Mouse (Mus musculus): ENCODE results near the gene Fam173a. TPM values are rescaled to one million over a fixed set of nuclear protein-coding genes. Genes with fewer than 3 reads are reported as not detected.

Fam173a gene
- polyA plus RNA-seq, 1 experiment from 2014 or later, result 92.6 TPM

- no peaks in the 10 kb centered on the region; the same call in 1 of the 2 replicates for H3K27me3 ChIP-seq (replicated peaks)
Observed at GRCm38 (mm10) chr17:25791320-25791842, 1.3 kb downstream of the Fam173a start.

GRCm38 (mm10) chr17:25786781-25787504 is 5.8 kb downstream of the Fam173a start:
- no peak overlapping the region for H3K27ac ChIP-seq
- WGBS, result 93% methylated on average over 9 of the region's 9 CpGs
- no peak overlapping the region for H3K4me2 ChIP-seq
- peaks cover 37% of the 10 kb centered on the region for H3K4me1 ChIP-seq
- no peaks in the 10 kb centered on the region for H3K27me3 ChIP-seq (replicated peaks)
- no peaks in the 10 kb centered on the region for H3K9me3 ChIP-seq
- no peak for ATAC-seq (replicated peaks)
- H3K9ac ChIP-seq, result no peak overlapping the region
- peaks cover 24% of the 10 kb centered on the region; the same call in 1 of the 2 replicates for H3K36me3 ChIP-seq (replicated peaks)
- H3K4me3 ChIP-seq, result no peak overlapping the region

More at GRCm38 (mm10) chr17:25791320-25791842, 1.3 kb downstream of the Fam173a start:
- Histone ChIP-seq H3K4me3 (peak overlapping the region; percentile 61), H3K4me2 (peak overlapping the region; percentile 95), H3K9me3 (no peaks in the 10 kb centered on the region), H3K4me1 (peaks cover 44% of the 10 kb centered on the region), H3K36me3 (replicated peaks) (peaks cover 11% of the 10 kb centered on the region; the same call in 1 of the 2 replicates), H3K9ac (peak overlapping the region; percentile 83), H3K27ac (peak overlapping the region; percentile 95)
- ATAC-seq (replicated peaks), result no peak; the same call in 1 of the 2 replicates
- WGBS, result 28% methylated on average over 19 of the region's 19 CpGs

DNA sequence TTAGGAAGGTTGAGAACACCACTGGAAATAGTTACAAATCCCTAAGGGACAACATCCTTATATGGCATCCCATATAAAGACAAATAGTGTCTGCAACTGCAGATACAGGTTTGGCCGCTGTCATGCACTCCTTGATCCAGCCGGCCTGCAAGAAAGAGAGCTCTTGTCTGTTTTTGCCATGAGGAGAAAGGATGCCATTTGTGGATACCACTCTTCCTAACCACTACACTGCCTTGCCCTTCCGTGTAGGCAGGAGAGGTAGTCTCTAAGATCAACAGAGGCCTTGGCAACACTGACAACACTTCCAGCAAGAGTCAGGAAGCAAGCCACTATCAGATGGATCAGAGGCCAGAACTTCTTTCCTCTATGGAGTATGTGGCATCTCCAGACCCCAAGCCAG is 6.4 kb downstream of the Fam173a start, which contains the start of gene Ccdc78:
TSS of gene Ccdc78 (plus strand) at position 301 of the 400 bp plus-strand sequence.
- WGBS, result 90% methylated on average over 3 of the region's 3 CpGs

DNA sequence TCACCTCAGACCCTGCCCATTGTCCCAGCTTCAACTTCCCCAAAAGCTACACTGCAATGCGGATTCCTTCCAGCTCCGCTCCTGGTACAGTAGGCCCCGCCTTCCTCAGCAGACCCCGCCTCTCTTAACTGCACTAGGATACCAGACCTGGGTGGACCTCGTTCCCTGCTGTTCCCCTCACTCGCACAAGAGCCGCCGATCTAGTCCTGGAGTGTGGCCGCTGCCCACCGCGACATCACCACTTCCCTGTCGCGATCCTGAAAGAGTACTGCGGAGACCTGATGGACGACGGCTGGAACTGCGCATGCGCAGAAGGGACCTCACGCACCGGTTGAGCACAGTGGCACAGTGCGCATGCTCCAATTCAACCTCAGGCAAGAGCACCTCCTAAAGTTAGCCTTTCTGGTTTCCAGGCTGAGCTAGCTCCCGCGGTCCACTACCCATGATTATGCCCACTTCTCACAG is 7.4 kb downstream of the Fam173a start, which contains the start of gene Haghl:
TSS of gene Haghl (minus strand) at position 393 of the 465 bp plus-strand sequence.
- Histone ChIP-seq H3K4me2 (peak within 1 kb of the TSS; percentile 83), H3K4me1 (peaks cover 24% of the 10 kb centered on the region), H3K27me3 (replicated peaks) (no peaks in the 10 kb centered on the region), H3K36me3 (replicated peaks) (peaks cover 25% of the 10 kb centered on the region; the same call in 1 of the 2 replicates), H3K9ac (peak within 1 kb of the TSS; percentile 71), H3K27ac (peak within 1 kb of the TSS; percentile 89), H3K4me3 (peak within 1 kb of the TSS; percentile 74), H3K9me3 (no peaks in the 10 kb centered on the region)
- WGBS, result under 1% methylated on average over 23 of the region's 23 CpGs
- ATAC-seq (replicated peaks), result peak; percentile 82

More for the DNA sequence above, 6.4 kb downstream of the Fam173a start, which contains the start of gene Ccdc78:
- Histone ChIP-seq H3K9me3 (no peaks in the 10 kb centered on the region), H3K27me3 (replicated peaks) (no peaks in the 10 kb centered on the region), H3K9ac (peak within 1 kb of the TSS; percentile 71), H3K4me3 (peak within 1 kb of the TSS; percentile 74), H3K36me3 (replicated peaks) (peaks cover 25% of the 10 kb centered on the region; the same call in 1 of the 2 replicates), H3K4me2 (peak within 1 kb of the TSS; percentile 83), H3K4me1 (peaks cover 33% of the 10 kb centered on the region), H3K27ac (peak within 1 kb of the TSS; percentile 89)
- ATAC-seq (replicated peaks), result no peak

DNA sequence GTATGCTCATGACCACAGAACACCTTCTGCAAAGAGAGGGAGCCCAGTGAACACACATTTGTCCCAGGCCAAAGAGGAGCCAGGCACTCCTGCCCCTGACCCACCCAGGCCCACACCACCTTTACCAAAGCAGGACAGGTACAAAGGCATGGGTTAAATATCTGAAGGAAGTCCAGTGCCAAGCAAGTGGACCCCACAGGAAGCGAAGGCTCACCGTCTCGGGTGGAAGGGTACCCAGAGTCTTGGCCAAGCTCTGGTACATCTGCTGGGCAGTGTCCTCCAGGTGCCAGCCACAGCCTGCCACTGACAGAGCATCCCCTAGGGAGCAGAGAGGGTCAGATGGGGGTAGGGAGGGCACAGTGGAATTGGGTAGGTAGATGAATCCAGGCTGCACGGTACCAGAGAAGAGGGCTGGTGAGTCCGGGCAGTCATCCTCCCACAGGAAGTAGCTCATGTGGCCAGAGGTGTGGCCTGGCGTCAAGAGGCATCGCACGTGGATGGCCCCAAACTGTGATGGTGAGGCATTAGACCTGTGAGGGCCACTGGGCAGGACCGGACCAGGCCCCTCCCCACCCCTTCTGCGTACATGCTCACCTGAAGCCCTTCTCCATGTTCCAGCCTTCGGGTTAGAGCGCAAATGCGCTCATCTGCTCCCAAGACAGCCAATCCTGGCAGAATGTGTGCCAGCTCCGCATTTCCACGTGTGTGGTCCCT is 8.7 kb downstream of the Fam173a start:
- H3K27ac ChIP-seq, result no peak overlapping the region
- peak overlapping the region; percentile 74 for H3K4me3 ChIP-seq
- 80% methylated on average over 15 of the region's 15 CpGs for WGBS
- peaks cover 24% of the 10 kb centered on the region for H3K4me1 ChIP-seq
- peak overlapping the region; percentile 83 for H3K4me2 ChIP-seq
- H3K9me3 ChIP-seq, result no peaks in the 10 kb centered on the region
- H3K9ac ChIP-seq, result peak overlapping the region; percentile 71
- H3K36me3 ChIP-seq (replicated peaks), result peaks cover 20% of the 10 kb centered on the region; the same call in 1 of the 2 replicates
- no peaks in the 10 kb centered on the region for H3K27me3 ChIP-seq (replicated peaks)
- 0 out of 2 replicates have a peak, but pooled peaks have one; percentile 6 for ATAC-seq (replicated peaks)

GRCm38 (mm10) chr17:25783086-25783485 is 9.6 kb downstream of the Fam173a start:
- 78% methylated on average over 7 of the region's 7 CpGs for WGBS
- Histone ChIP-seq H3K4me3 (no peak overlapping the region), H3K9ac (no peak overlapping the region), H3K9me3 (no peaks in the 10 kb centered on the region), H3K27ac (no peak overlapping the region), H3K36me3 (replicated peaks) (peaks cover 19% of the 10 kb centered on the region; the same call in 1 of the 2 replicates), H3K4me1 (peaks cover 24% of the 10 kb centered on the region), H3K4me2 (no peak overlapping the region), H3K27me3 (replicated peaks) (no peaks in the 10 kb centered on the region)
- ATAC-seq (replicated peaks), result no peak

- H3K36me3 ChIP-seq (replicated peaks), result peaks cover 14% of the 10 kb centered on the region; the same call in 1 of the 2 replicates
- ATAC-seq (replicated peaks), result no peak
Observed at GRCm38 (mm10) chr17:25781339-25781738, 11.4 kb downstream of the Fam173a start.

DNA sequence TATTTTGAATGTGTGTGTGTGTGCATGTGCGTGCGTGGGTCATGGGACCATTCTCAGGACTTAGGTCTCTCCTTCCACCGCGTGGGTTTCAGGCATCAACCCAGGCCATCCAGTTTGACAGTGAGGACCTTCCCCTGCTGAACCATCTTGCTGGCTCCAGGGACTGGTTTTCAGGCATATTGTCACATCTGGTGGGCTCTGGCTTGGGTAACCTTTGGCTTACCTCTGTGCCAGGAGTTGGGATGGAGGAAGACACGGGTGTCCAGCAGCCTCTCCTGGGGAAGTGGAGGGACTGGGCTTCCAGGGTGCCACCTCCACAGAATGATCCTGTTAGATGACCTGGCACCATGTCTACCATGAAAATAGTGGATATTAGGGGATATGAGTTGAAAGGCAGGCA is 14.8 kb downstream of the Fam173a start:
- Histone ChIP-seq H3K4me3 (no peak overlapping the region), H3K27ac (no peak overlapping the region), H3K9ac (no peak overlapping the region), H3K36me3 (replicated peaks) (peaks cover 11% of the 10 kb centered on the region; the same call in 1 of the 2 replicates), H3K27me3 (replicated peaks) (no peaks in the 10 kb centered on the region), H3K9me3 (no peaks in the 10 kb centered on the region), H3K4me2 (no peak overlapping the region), H3K4me1 (peaks cover 12% of the 10 kb centered on the region)
- 92% methylated on average over 5 of the region's 5 CpGs for WGBS
- no peak for ATAC-seq (replicated peaks)

More at GRCm38 (mm10) chr17:25781339-25781738, 11.4 kb downstream of the Fam173a start:
- Histone ChIP-seq H3K4me3 (no peak overlapping the region), H3K9me3 (no peaks in the 10 kb centered on the region), H3K27ac (no peak overlapping the region), H3K27me3 (replicated peaks) (no peaks in the 10 kb centered on the region), H3K9ac (no peak overlapping the region), H3K4me1 (peaks cover 24% of the 10 kb centered on the region), H3K4me2 (no peak overlapping the region)
- WGBS, result 83% methylated on average over 6 of the region's 6 CpGs

- H3K27ac ChIP-seq, result no peak overlapping the region
- H3K9ac ChIP-seq, result no peak overlapping the region
- peaks cover 12% of the 10 kb centered on the region for H3K4me1 ChIP-seq
- ATAC-seq (replicated peaks), result no peak
- H3K27me3 ChIP-seq (replicated peaks), result no peaks in the 10 kb centered on the region
- no peaks in the 10 kb centered on the region for H3K36me3 ChIP-seq (replicated peaks)
- H3K4me3 ChIP-seq, result no peak overlapping the region
- no peak overlapping the region for H3K4me2 ChIP-seq
- no peaks in the 10 kb centered on the region for H3K9me3 ChIP-seq
- 81% methylated on average over 10 of the region's 10 CpGs for WGBS
Observed at GRCm38 (mm10) chr17:25775318-25776062, 17.2 kb downstream of the Fam173a start.

DNA sequence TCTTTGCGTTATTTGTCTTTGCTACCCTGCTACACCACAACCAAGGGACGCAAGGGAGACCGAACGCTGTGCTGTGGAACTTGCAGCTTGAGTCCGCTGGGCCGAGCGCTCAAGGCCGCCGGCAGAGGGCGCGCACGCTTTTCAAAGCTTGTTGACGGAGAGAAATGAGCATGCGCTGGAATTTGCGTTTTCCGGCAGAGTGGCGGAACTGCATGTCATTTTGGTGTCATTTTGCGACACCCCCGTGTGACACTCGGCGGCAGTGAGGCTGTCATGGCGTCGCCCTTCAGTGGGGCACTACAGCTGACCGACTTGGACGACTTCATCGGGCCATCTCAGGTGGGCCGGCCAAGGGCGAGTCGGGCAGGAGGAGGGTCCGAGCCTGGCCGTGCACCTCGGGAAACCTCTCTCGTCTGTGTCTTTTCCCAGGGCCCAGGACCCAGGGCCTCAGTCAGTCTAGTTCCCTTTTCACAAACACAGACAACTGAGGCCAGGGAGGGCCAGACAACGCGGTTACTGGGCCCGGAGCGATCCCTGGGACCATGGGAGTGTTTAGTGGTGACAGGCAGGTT is 19.1 kb downstream of the Fam173a start, which contains the start of gene Narfl:
TSS of gene Narfl (plus strand) at position 228 of the 572 bp plus-strand sequence.
- H3K4me1 ChIP-seq, result peaks cover 12% of the 10 kb centered on the region
- WGBS, result under 1% methylated on average over 37 of the region's 37 CpGs
- H3K27ac ChIP-seq, result no peak within 1 kb of the TSS

GRCm38 (mm10) chr17:25769331-25769730 is 23.4 kb downstream of the Fam173a start:
- H3K9me3 ChIP-seq, result no peaks in the 10 kb centered on the region
- no peaks in the 10 kb centered on the region for H3K36me3 ChIP-seq (replicated peaks)
- ATAC-seq (replicated peaks), result no peak
- H3K27ac ChIP-seq, result no peak overlapping the region
- peaks cover 7% of the 10 kb centered on the region for H3K4me1 ChIP-seq
- H3K9ac ChIP-seq, result no peak overlapping the region
- H3K27me3 ChIP-seq (replicated peaks), result 0 out of 2 replicates have a peak, but pooled peaks cover 3% of the 10 kb centered on the region
- H3K4me2 ChIP-seq, result no peak overlapping the region
- 57% methylated on average over 9 of the region's 9 CpGs for WGBS
- no peak overlapping the region for H3K4me3 ChIP-seq

More for the DNA sequence above, 19.1 kb downstream of the Fam173a start, which contains the start of gene Narfl:
- Histone ChIP-seq H3K4me3 (peak within 1 kb of the TSS; percentile 71), H3K4me2 (peak within 1 kb of the TSS; percentile 64), H3K27me3 (replicated peaks) (no peaks in the 10 kb centered on the region), H3K9ac (peak within 1 kb of the TSS; percentile 77), H3K36me3 (replicated peaks) (no peaks in the 10 kb centered on the region), H3K9me3 (no peaks in the 10 kb centered on the region)
- ATAC-seq (replicated peaks), result peak; percentile 84
